Mouse (Mus musculus): ENCODE results near the gene Tspan7. TPM values are rescaled to one million over a fixed set of nuclear protein-coding genes. Genes with fewer than 3 reads are reported as not detected.

Tspan7 gene
- 965 and 976 TPM in 2 replicates for polyA plus RNA-seq (2012; rRNA removed)

DNA sequence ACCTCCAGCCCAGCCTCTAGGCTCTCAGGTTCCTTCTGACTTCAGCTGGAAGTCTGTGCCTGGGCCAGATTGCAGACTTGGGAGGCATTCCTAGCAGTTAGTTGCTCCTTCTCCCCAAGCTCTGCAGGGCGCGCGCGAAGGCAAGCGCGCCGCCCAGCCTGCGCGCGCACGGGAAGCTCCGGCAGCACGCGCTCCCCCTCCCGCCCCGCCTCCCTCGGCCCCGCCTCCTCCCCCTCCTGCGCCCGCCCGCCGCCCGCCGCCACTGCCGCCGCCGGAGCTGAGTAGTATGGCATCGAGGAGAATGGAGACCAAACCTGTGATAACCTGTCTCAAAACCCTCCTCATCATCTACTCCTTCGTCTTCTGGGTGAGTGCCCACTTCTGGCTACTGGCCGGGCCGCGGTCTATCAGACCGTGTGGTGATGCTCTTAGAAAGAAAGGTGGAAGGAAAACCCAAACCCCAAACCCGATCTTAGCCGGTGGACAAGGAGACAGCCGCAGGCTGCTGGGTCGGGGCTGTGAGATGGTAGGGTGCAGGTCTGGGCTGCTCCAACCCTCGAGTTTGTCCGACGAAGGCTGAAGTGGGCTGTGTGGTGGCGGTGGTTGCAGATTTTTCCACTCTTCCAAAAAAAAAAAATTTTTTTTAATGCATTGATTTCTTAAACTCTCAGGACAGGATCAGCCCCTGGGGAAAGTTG, at the start of gene Tspan7:
Tspan7 (plus strand) TSS at position 287 of the 698 bp plus-strand sequence.
- Histone ChIP-seq H3K4me1 (ENCODE audit: control insufficient read depth, insufficient read depth, low read length) (no peaks in the 10 kb centered on the region), H3K27ac (ENCODE audit: insufficient read depth, low read length) (peak within 1 kb of the TSS; percentile 98), H3K4me3 (replicated peaks; ENCODE audit: insufficient read depth, low read depth, low read length) (peak within 1 kb of the TSS; percentile 100), H3K27me3 (ENCODE audit: control insufficient read depth, insufficient read depth, low read length) (no peaks in the 10 kb centered on the region)
- WGBS: 5% methylated on average over 23 of the region's 41 CpGs
- DNase-seq: peak; percentile 73
- TF ChIP-seq CTCF (IDR thresholded peaks at IDR 0.05; ENCODE audit: borderline replicate concordance, insufficient read depth, low read depth, low read length) (no peak), POLR2A (IDR thresholded peaks at IDR 0.05; ENCODE audit: borderline replicate concordance, insufficient read depth, low read length) (peak; percentile 34; the same call in 1 of the 2 replicates)

DNA sequence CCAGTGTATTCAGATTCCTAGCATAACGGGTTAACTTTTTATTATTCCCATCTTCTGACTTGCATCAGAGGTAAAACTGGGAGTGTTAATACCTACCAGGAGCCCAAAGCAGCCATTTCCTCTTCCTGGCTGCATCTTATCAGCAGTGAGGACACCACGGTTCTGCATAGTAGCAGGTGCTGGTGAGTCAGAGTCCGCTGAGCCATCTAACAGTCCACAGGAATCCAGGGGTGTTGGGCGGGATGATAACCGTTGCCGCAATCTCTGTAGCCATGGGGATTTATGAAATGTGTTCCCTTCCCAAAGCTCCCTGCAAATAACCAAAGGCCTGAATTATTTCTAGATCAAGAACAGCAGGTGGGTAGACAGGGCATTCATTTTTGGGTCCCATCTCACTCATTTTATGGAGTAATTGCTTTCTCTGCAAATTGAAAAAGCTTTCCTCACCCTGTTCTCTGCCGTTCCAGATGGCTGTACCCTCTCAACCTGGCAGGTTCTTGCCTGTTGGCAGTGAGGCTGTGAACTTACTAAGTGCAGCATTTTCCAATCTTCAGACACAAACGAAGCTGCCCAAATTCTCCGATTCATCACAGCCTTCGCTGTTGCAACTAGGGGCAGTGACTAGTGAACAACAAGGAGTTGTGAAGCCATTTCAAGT, 35.5 kb upstream of the Tspan7 start:
- peak overlapping the region; percentile 76 for H3K27ac ChIP-seq (ENCODE audit: insufficient read depth, low read length)
- WGBS: 13% methylated on average over 10 of the region's 10 CpGs
- H3K4me3 ChIP-seq (replicated peaks; ENCODE audit: insufficient read depth, low read depth, low read length): peak overlapping the region; percentile 9
- peak; percentile 81 to 89 for DNase-seq
- TF ChIP-seq POLR2A (IDR thresholded peaks at IDR 0.05; ENCODE audit: borderline replicate concordance, insufficient read depth, low read length): no peak
- TF ChIP-seq CTCF (IDR thresholded peaks at IDR 0.05; ENCODE audit: borderline replicate concordance, insufficient read depth, low read depth, low read length): no peak
- H3K27me3 ChIP-seq (ENCODE audit: control insufficient read depth, insufficient read depth, low read length): no peaks in the 10 kb centered on the region
- peaks cover 6% of the 10 kb centered on the region; the same call in 1 of the 2 replicates for H3K4me1 ChIP-seq (ENCODE audit: control insufficient read depth, insufficient read depth, low read length)

DNA sequence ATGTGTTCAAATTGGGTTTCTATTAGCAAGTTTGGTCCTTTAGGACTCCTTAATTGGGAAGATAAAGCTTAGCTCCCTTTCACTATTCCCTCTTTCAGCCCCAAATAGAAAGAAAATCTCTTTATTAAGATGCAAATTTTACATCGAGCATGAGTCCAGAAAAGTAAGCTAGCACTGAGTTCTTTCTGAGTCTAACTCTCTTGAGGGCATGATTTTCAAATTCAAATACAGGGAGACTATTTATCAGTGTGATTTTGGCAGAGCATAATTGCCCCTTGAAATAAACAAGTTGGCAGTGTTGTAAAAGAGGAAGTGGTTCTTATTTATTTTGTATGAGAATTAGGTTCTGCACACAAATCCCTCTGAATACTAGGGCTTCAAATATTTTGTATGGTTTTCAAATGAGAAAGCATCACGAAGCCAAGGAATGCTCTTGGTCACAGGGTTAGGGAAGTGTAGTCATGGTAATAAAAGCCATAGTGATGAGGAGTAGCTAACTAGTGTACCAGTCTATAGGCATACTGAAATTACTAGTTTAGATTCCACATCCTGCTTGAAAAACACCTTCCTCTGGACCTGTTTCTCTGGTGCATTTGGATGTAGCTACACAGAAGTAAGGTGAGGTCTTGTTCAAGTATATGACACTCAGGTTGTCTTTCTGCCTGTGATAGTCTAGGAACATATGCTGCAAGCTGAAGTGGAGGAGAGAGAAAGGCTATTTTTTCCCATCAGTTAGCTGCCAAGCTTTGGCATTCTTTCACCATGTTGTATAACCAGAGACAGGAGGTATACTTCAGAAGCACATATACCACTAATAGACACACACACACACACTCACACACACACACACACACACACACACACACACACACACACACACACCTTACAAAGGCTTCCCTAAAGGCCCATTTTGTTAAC, 34.6 kb upstream of the Tspan7 start:
- Histone ChIP-seq H3K4me1 (ENCODE audit: control insufficient read depth, insufficient read depth, low read length) (peaks cover 6% of the 10 kb centered on the region; the same call in 1 of the 2 replicates), H3K4me3 (replicated peaks; ENCODE audit: insufficient read depth, low read depth, low read length) (no peak overlapping the region), H3K27ac (ENCODE audit: insufficient read depth, low read length) (no peak overlapping the region; the same call in 1 of the 2 replicates), H3K27me3 (ENCODE audit: control insufficient read depth, insufficient read depth, low read length) (no peaks in the 10 kb centered on the region)
- TF ChIP-seq CTCF (IDR thresholded peaks at IDR 0.05; ENCODE audit: borderline replicate concordance, insufficient read depth, low read depth, low read length): no peak
- no peak for TF ChIP-seq POLR2A (IDR thresholded peaks at IDR 0.05; ENCODE audit: borderline replicate concordance, insufficient read depth, low read length)
- 12% methylated on average over 2 of the region's 2 CpGs for WGBS
- peak; percentile 41 to 89 for DNase-seq

DNA sequence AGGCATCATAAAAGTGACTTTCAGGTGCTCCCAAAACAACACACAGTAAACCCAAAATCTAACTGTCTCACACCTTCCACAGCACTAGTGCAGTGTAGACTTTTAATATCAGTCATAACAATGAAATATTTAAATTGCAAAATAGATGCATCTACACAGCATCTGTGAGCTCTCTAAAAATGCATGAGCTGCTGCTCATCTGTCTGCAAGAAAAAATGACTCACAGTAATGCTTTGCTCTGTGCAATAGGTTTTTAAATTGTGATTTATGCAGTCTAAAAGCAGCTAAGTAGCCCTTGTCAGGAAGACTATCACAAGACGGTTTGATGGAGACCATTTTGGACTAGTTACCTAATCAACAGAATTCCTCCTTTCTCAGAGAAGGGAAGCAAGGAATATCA, 31.2 kb upstream of the Tspan7 start:
- H3K4me3 ChIP-seq (replicated peaks; ENCODE audit: insufficient read depth, low read depth, low read length): no peak overlapping the region
- 74% methylated on average over 1 of the region's 1 CpGs for WGBS
- peaks cover 6% of the 10 kb centered on the region; the same call in 1 of the 2 replicates for H3K4me1 ChIP-seq (ENCODE audit: control insufficient read depth, insufficient read depth, low read length)
- no peak for DNase-seq
- no peak for TF ChIP-seq CTCF (IDR thresholded peaks at IDR 0.05; ENCODE audit: borderline replicate concordance, insufficient read depth, low read depth, low read length)
- no peak for TF ChIP-seq POLR2A (IDR thresholded peaks at IDR 0.05; ENCODE audit: borderline replicate concordance, insufficient read depth, low read length)
- no peaks in the 10 kb centered on the region for H3K27me3 ChIP-seq (ENCODE audit: control insufficient read depth, insufficient read depth, low read length)
- no peak overlapping the region for H3K27ac ChIP-seq (ENCODE audit: insufficient read depth, low read length)

DNA sequence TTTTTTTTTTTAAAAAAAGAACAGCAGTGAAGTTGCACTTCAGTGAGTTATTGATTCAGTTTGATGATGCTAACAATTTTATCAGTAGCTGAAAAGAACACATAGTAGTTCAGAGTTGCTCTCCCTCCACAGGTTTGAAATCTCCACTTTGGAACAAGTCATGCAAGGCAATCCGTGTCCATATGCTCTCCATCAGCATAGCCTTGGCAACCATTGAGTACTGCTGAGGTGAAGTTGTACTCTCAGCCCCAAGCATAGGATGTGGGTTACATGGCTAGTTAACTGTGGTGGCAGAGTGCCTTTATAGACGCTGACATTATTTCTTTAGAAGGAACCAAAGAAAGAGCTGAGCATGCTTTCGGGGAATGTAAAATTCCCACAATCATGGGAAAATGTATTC, 27.7 kb upstream of the Tspan7 start:
- H3K27ac ChIP-seq (ENCODE audit: insufficient read depth, low read length): no peak overlapping the region
- no peaks in the 10 kb centered on the region for H3K4me1 ChIP-seq (ENCODE audit: control insufficient read depth, insufficient read depth, low read length)
- DNase-seq: peak in 1 of 2 experiments; percentile 51
- TF ChIP-seq CTCF (IDR thresholded peaks at IDR 0.05; ENCODE audit: borderline replicate concordance, insufficient read depth, low read depth, low read length) (no peak), POLR2A (IDR thresholded peaks at IDR 0.05; ENCODE audit: borderline replicate concordance, insufficient read depth, low read length) (no peak)
- no peak overlapping the region for H3K4me3 ChIP-seq (replicated peaks; ENCODE audit: insufficient read depth, low read depth, low read length)
- H3K27me3 ChIP-seq (ENCODE audit: control insufficient read depth, insufficient read depth, low read length): no peaks in the 10 kb centered on the region
- WGBS: 40% methylated on average over 3 of the region's 3 CpGs

DNA sequence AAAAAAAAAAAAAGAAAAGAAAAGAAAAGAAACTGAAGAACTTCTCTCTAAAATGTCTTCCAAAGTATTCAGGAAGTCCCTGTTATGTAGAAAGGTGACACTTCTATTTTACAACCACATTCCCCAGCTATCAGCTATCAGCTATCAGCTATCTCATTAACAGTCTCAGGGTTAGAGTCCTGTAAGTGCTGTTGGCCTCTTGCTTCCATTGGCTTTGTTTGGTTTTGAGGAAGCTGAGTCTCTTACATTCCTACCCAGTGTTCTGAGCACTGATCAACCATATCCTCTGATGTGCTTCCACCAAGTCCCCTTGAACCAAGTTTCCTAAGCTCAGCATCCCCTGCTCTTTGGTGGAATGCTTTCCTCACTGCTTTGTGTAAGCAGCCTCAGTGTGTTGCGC, 7.9 kb upstream of the Tspan7 start:
- H3K4me3 ChIP-seq (replicated peaks; ENCODE audit: insufficient read depth, low read depth, low read length): no peak overlapping the region
- H3K4me1 ChIP-seq (ENCODE audit: control insufficient read depth, insufficient read depth, low read length): no peaks in the 10 kb centered on the region
- WGBS: 97% methylated on average over 1 of the region's 1 CpGs
- TF ChIP-seq POLR2A (IDR thresholded peaks at IDR 0.05; ENCODE audit: borderline replicate concordance, insufficient read depth, low read length) (no peak), CTCF (IDR thresholded peaks at IDR 0.05; ENCODE audit: borderline replicate concordance, insufficient read depth, low read depth, low read length) (no peak)
- no peaks in the 10 kb centered on the region for H3K27me3 ChIP-seq (ENCODE audit: control insufficient read depth, insufficient read depth, low read length)
- no peak for DNase-seq
- H3K27ac ChIP-seq (ENCODE audit: insufficient read depth, low read length): no peak overlapping the region
